Mouse (Mus musculus) thymus, postnatal 36 days (tissue): ENCODE measurements around the gene Ntn5.
A peak's percentile ranks its signal among the peaks of the same experiment; 100 is the strongest.

Experiments
- DNase-seq, 2 experiments: peaks; one replicate each; pipeline ENCODE4 v3.0.0; 2022; ENCODE audit warnings: mixed read lengths in 2 of 2

The Ntn5 gene

DNA sequence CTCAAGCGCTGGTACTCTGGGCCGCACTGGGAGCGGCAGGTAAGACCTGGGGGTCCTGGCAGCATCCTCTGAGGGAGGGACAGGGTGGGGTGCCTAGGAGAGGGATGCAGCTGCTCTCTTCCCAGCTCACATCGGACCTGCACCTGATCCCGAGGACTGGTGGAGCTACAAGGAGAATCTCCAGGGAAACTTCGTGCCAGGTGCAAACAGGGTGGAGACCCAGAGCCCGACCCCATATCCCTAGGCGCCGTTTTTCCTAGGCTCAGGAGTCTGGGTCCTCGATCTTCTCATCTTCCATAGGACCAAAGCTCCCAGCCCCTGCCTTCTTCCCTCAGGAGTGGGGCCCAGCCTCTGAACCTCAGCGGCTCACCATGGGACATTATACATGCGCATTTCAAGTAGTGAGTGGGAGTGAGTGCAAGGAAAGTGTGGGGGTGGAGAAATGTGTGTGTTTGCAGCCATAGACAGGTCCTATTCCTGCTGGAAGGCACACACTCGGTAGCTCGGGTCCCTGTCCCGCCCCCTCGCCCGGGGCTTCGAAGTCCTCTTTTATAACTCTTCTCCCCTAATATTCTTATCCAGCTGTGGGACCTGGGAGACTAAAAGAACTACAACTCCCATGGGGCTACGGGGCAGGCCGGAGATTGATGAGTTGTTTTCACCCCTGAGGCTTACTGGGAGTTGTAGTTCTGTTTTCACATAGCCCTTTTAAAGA is 16.6 kb downstream of the Ntn5 start:
- peak; percentile 64 to 70 for DNase-seq

GRCm38 (mm10) chr7:45701072-45701471 is 17.2 kb downstream of the Ntn5 start:
- DNase-seq = peak in 1 of 2 experiments; percentile 22

- peak in 1 of 2 experiments; percentile 17 for DNase-seq
Measured at GRCm38 (mm10) chr7:45701607-45702006, 17.8 kb downstream of the Ntn5 start.

GRCm38 (mm10) chr7:45702316-45702715 is 18.5 kb downstream of the Ntn5 start:
- DNase-seq = peak in 1 of 2 experiments; percentile 13

GRCm38 (mm10) chr7:45702809-45703520 is 19.1 kb downstream of the Ntn5 start:
- DNase-seq = peak in 1 of 2 experiments; percentile 30

DNA sequence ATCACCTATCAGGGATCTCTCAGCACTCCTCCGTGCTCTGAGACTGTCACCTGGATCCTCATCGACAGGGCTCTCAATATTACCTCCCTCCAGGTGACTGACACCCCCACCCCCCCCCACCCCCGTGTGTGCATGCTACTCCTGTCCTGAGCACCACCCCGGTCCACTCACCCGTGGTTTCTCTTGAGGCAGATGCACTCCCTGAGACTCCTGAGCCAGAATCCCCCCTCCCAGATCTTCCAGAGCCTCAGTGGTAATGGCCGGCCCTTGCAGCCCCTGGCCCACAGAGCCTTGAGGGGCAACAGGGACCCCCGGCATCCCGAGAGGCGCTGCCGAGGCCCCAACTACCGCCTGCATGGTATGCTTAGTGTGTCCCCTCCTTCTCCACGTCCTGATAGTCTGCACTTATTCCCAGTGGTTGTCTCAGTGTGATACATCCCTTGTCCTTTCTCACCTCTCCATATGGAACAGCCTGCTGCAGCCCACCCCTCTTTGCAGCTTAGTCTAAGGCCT is 19.8 kb downstream of the Ntn5 start:
- DNase-seq = peak in 1 of 2 experiments; percentile 56

DNA sequence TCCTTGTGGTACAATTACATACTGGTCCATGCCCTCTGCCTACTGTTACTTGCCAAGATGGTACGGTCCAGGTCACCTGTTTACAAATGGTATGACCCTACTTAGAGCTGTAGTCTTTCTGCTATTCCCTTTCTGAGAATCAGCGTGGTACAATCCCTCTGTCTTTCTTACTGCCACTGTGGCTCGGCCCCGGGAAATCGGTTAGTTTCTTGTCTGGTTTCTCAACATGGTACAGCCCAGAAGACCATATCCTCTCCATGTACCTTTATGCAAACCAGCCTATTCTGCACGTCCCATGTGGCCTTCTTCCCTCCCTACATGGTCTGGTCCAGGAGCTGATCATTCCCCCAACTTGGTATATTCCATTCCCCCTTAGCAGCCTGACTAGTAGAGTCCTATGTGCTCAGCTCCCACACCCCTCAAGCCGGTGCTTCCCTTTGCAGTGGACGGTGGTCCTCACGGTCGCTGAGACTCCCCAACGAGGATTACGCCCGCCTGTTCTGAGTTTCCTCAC is 20.3 kb downstream of the Ntn5 start:
- DNase-seq = peak; percentile 46 to 53

DNA sequence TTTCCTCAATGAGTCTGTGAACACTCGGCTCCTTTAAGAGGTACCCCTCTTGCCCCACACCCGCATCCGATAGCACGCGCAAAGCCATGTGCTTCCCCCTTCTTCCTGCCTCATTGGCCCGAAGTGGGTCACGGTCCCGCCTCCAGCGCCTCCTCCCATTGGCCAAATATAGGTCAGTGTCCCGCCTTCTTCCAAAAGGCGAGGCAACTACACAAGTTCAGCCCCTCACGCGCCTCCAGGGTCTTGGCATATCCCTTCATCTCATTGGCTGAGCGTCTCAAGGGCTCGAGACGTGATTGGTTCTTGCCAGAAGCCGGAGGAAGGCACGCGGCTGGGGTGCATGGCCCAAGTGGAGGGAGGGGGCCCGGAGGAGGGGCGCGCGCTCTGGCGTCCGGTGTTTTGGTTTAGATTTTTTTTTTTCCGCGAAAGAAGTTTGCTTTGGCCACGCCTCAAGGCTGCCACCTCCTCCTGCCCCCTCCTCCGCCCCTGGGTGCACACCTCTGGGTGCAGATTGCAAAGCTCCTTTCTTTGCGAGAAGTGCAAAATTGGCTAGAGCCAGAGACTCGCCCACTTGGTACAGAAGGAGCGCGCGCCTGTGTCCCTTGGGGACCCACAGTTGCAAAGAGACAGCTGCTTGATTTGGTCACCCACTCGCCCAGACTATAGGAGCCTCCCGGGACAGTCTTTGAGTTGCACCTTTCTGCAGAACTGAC is 21.1 kb downstream of the Ntn5 start, which contains the start of gene Dbp:
Gene Dbp, plus strand, starts transcription at position 359 of the 713 bp plus-strand sequence.
- peak; percentile 97 to 100 for DNase-seq

DNA sequence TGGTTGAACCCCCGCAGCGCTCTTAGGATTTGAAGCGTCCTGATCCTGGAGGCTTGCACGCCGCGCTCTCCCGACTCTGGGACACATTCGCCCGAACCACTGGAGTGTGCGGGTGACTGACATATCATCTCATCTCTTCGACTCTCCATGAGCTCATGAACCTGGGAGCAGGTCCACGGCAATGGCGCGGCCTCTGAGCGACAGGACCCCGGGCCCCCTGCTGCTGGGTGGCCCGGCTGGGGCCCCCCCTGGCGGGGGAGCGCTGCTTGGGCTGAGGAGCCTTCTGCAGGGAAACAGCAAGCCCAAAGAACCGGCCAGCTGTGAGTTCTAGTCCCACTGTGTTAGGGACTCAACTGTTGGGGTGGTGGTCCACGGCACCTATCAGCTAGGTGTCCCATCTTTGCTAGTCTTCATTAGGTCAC is 21.6 kb downstream of the Ntn5 start:
- DNase-seq = peak; percentile 48 to 67

GRCm38 (mm10) chr7:45705873-45706281 is 22.1 kb downstream of the Ntn5 start:
- peak; percentile 55 to 72 for DNase-seq

DNA sequence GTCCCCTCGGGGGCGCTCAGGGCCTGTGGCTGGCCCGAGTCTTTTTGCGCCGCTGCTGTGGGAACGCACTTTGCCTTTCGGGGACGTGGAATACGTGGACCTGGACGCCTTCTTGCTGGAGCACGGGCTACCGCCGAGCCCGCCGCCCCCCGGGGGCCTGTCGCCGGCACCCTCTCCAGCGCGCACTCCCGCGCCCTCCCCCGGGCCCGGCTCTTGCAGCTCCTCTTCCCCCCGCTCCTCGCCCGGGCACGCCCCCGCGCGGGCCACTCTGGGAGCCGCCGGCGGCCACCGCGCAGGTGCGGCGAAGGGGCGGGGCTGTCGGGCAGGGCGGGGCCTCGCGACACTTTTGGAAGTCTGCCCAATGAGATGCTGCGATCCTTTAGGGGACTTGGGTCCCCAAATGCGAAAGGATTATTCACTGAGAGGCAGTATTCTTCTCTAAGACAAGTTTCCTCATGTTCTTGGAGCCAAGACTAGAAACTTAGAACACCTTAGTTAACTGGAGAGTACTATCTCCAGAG is 23.0 kb downstream of the Ntn5 start:
- DNase-seq = peak; percentile 92 to 95

- DNase-seq = peak; percentile 88 to 92
Measured at GRCm38 (mm10) chr7:45707375-45707967, 23.6 kb downstream of the Ntn5 start.

- no peak for DNase-seq
Measured at GRCm38 (mm10) chr7:45708221-45708761, 24.5 kb downstream of the Ntn5 start.

- no peak for DNase-seq
Measured at GRCm38 (mm10) chr7:45709036-45709435, 25.2 kb downstream of the Ntn5 start.

DNA sequence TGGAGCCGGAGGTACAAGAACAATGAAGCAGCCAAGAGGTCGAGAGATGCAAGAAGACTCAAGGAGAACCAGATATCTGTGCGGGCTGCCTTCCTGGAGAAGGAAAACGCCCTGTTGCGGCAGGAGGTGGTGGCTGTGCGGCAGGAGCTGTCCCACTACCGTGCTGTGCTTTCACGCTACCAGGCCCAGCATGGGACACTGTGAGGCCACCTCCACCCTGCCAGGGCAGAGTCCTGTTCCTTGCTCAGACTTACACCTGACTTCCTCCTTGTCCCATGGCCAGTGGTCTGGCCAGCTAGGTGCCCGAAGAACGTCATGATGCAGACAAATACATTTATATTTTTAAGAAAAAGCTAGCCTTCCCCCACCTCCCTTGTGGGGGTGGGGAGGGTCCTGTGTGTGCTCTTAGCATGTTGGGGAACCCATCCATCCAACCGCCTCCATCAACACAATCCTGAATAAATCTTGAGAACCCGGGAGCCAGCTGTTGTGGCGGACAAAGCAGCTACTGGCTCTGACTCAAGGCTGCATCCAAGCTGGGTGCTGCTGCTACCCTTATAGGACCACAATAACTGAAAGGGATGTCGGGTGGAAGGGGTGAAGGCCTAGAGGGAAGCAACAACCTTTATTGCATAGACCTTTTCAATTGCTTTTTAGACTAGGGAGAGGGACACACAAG is 26.0 kb downstream of the Ntn5 start:
- DNase-seq = no peak

DNA sequence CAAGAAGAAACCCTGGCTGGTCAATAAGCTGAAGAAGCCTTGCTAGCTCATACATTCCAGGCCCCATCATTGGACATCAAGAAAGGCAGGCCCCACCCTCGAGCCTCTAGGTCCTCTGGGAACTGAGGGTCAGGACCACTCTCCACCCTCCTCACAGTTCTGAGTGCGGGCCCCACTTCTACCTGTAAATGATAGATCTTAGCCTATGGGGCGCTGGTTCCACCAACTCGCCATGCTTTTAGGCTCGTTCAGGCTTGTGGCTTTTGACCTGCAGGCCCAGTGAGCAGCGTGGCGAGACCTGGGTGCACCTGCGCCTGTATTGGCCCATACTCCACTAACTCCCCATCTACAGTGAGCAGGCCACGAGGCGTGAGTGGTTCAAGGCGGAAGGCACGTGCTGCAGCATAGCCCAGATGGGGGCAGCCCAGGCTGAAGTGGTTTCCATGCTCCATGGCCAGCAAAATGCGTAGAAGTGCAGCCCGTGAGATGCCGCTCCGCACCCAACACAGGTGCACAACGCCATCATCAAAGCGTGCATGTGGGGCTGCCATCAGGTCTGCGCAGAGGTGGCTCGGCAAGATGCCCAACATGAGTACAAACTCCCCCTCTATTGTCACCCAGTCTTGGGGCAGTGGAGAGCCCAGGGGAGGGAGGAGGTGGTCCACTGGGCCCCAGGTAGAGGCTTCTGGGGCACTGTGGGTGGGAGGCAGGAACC is 26.8 kb downstream of the Ntn5 start:
- no peak for DNase-seq

DNA sequence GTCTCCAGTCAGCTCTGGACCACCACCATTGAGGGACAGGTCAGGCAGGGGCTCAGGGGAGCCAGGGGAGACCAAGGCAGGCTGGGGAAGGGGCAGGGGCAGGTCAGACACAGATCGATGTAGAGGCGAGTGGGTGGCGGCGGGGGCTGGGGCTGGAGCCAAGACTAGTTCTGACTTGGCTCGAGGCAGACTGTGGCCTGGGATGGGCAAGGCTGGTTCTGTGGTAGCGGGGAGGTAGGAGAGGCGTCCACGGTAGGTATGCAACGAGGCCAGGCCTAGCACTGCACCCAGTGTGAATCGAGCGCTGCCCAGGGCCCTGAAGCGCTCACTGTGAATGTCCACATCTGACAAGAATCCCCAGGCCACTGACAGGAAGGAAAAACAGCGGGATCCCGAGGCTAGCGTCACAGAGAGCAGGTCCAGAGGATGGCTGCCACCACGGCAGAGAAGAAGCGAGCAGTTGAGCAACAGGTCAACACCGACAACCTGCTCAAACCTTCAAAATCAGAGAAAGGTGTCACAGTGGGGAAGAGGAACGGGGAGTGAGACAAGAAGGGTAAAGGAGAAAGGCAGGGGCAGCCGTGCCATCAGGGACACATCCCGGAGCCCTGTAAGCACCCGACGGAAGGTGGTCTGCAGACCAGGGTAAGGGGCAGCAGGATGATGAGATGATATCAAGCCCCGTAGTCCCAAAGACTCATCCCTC is 27.6 kb downstream of the Ntn5 start:
- DNase-seq = no peak

DNA sequence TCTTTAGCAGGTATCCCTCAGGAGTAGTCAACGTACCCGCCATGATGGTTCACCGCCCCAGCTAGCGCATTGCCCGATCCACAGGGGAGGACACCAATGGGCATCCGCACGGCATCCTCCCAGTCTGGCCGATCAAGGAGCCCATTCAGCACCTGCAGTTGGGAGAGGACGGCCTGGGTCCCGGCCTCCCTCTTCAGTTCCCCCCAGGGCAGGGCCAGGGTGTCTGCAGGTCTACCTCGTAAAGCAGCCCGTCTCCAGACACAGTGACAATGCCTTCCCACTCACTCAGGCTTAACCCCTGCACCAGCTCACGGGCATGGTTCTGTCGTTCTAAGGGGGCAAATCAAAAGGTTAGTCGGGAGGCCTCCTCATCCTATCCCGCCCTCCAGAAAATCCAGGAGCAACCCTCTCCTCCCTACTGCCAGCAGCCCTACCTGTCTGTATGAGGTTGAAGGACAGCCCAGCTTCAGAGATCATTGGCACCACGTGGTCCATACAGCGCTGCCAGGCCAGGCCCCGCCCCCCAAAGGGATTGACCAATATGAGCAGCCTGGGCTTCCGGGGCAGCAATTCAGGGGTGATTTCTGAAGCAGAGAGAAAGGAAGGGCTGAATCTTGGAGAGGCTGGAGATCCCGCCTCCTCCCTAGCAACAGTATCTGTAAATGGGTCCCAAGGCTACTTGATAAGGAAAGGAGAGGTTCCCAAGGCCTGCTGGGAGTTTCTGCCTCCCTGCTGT is 28.4 kb downstream of the Ntn5 start:
- no peak for DNase-seq

DNA sequence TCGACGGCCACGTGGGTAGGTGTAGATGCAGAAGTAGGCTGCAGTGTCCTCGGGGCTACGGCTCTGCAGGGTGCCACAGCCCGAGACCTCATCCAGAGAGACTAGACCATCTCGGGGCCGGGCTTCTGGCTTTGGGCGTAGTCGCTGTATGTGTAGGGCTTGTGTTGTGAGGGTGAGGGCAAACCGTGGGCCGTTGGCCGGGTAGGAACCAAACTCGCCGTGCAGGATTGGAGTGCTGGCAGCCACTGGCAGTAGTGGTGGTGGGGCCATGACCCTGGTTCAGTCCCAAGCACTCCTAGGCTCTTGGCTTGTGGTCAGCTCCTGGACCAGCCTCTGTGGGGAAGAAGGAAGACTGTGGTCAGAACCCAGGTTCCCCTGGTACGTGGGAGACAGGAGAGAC is 29.6 kb downstream of the Ntn5 start:
- DNase-seq = no peak
